Mouse (Mus musculus): ENCODE measurements around the gene Rnasel. TPM values are rescaled to one million over a fixed set of nuclear protein-coding genes. Genes with fewer than 3 reads are reported as not detected.

Gene Rnasel
- polyA plus RNA-seq, 2 experiments = 10.0 to 23.5 TPM

GRCm38 (mm10) chr1:153723426-153723825 lies 25.8 kb upstream of the Rnasel start:
- ATAC-seq (ENCODE audit: low FRiP score, low read depth) (no peak), DNase-seq (ENCODE audit: low spot score) (no peak)
- no peak overlapping the region for H3K4me2 ChIP-seq (replicated peaks; ENCODE audit: low read depth, low read length, severe bottlenecking)
- H3K9ac ChIP-seq (ENCODE audit: low read depth, low read length, severe bottlenecking) = no peak overlapping the region
- no peak overlapping the region for H3K27ac ChIP-seq (replicated peaks; ENCODE audit: low read depth, low read length)
- H3K27me3 ChIP-seq (ENCODE audit: control insufficient read depth, insufficient read depth, low read length) = no peaks in the 10 kb centered on the region
- WGBS = 79% methylated on average over 9 of the region's 9 CpGs
- H3K36me3 ChIP-seq (ENCODE audit: control insufficient read depth, insufficient read depth, low read length) = no peaks in the 10 kb centered on the region
- H3K4me3 ChIP-seq (replicated peaks; ENCODE audit: low read length) = no peak overlapping the region
- H3K9me3 ChIP-seq (ENCODE audit: control insufficient read depth, low read length) = no peaks in the 10 kb centered on the region
- TF ChIP-seq POLR2A (IDR thresholded peaks at IDR 0.05; ENCODE audit: borderline replicate concordance, extremely low read depth, insufficient read depth, insufficient read length) = no peak
- no peaks in the 10 kb centered on the region for H3K4me1 ChIP-seq (ENCODE audit: control insufficient read depth, insufficient read depth, low read length)

GRCm38 (mm10) chr1:153726636-153727035 lies 22.6 kb upstream of the Rnasel start:
- ATAC-seq (ENCODE audit: low FRiP score, low read depth) (no peak), DNase-seq (ENCODE audit: low spot score) (no peak)
- Histone ChIP-seq H3K27me3 (ENCODE audit: control insufficient read depth, insufficient read depth, low read length) (no peaks in the 10 kb centered on the region), H3K9me3 (ENCODE audit: control insufficient read depth, low read length) (no peaks in the 10 kb centered on the region), H3K36me3 (ENCODE audit: control insufficient read depth, insufficient read depth, low read length) (no peaks in the 10 kb centered on the region), H3K4me1 (ENCODE audit: control insufficient read depth, insufficient read depth, low read length) (no peaks in the 10 kb centered on the region), H3K27ac (replicated peaks; ENCODE audit: low read depth, low read length) (no peak overlapping the region), H3K4me3 (replicated peaks; ENCODE audit: low read length) (no peak overlapping the region), H3K9ac (ENCODE audit: low read depth, low read length, severe bottlenecking) (no peak overlapping the region), H3K4me2 (replicated peaks; ENCODE audit: low read depth, low read length, severe bottlenecking) (no peak overlapping the region)
- TF ChIP-seq POLR2A (IDR thresholded peaks at IDR 0.05; ENCODE audit: borderline replicate concordance, extremely low read depth, insufficient read depth, insufficient read length) = no peak
- WGBS = 81% methylated on average over 16 of the region's 16 CpGs

GRCm38 (mm10) chr1:153729806-153730205 lies 19.4 kb upstream of the Rnasel start:
- DNase-seq (ENCODE audit: low spot score) (no peak), ATAC-seq (ENCODE audit: low FRiP score, low read depth) (no peak)
- Histone ChIP-seq H3K27ac (replicated peaks; ENCODE audit: low read depth, low read length) (no peak overlapping the region), H3K27me3 (ENCODE audit: control insufficient read depth, insufficient read depth, low read length) (no peaks in the 10 kb centered on the region), H3K4me1 (ENCODE audit: control insufficient read depth, insufficient read depth, low read length) (peaks cover 15% of the 10 kb centered on the region), H3K9ac (ENCODE audit: low read depth, low read length, severe bottlenecking) (no peak overlapping the region), H3K4me3 (replicated peaks; ENCODE audit: low read length) (no peak overlapping the region), H3K4me2 (replicated peaks; ENCODE audit: low read depth, low read length, severe bottlenecking) (no peak overlapping the region), H3K9me3 (ENCODE audit: control insufficient read depth, low read length) (no peaks in the 10 kb centered on the region), H3K36me3 (ENCODE audit: control insufficient read depth, insufficient read depth, low read length) (no peaks in the 10 kb centered on the region)
- no peak for TF ChIP-seq POLR2A (IDR thresholded peaks at IDR 0.05; ENCODE audit: borderline replicate concordance, extremely low read depth, insufficient read depth, insufficient read length)
- WGBS = 44% methylated on average over 2 of the region's 2 CpGs

GRCm38 (mm10) chr1:153730671-153731070 lies 18.6 kb upstream of the Rnasel start:
- no peak overlapping the region for H3K27ac ChIP-seq (replicated peaks; ENCODE audit: low read depth, low read length)
- no peaks in the 10 kb centered on the region for H3K27me3 ChIP-seq (ENCODE audit: control insufficient read depth, insufficient read depth, low read length)
- 64% methylated on average over 3 of the region's 3 CpGs for WGBS
- H3K9me3 ChIP-seq (ENCODE audit: control insufficient read depth, low read length) = no peaks in the 10 kb centered on the region
- H3K4me3 ChIP-seq (replicated peaks; ENCODE audit: low read length) = no peak overlapping the region
- TF ChIP-seq POLR2A (IDR thresholded peaks at IDR 0.05; ENCODE audit: borderline replicate concordance, extremely low read depth, insufficient read depth, insufficient read length) = no peak
- DNase-seq (ENCODE audit: low spot score) = no peak
- no peak overlapping the region for H3K4me2 ChIP-seq (replicated peaks; ENCODE audit: low read depth, low read length, severe bottlenecking)
- ATAC-seq (ENCODE audit: low FRiP score, low read depth) = no peak
- H3K9ac ChIP-seq (ENCODE audit: low read depth, low read length, severe bottlenecking) = no peak overlapping the region
- peaks cover 15% of the 10 kb centered on the region for H3K4me1 ChIP-seq (ENCODE audit: control insufficient read depth, insufficient read depth, low read length)
- H3K36me3 ChIP-seq (ENCODE audit: control insufficient read depth, insufficient read depth, low read length) = no peaks in the 10 kb centered on the region

GRCm38 (mm10) chr1:153733181-153733580 lies 16.0 kb upstream of the Rnasel start:
- WGBS = 14% methylated on average over 9 of the region's 9 CpGs
- no peak for TF ChIP-seq POLR2A (IDR thresholded peaks at IDR 0.05; ENCODE audit: borderline replicate concordance, extremely low read depth, insufficient read depth, insufficient read length)
- Histone ChIP-seq H3K9me3 (ENCODE audit: control insufficient read depth, low read length) (no peaks in the 10 kb centered on the region), H3K4me2 (replicated peaks; ENCODE audit: low read depth, low read length, severe bottlenecking) (no peak overlapping the region), H3K36me3 (ENCODE audit: control insufficient read depth, insufficient read depth, low read length) (no peaks in the 10 kb centered on the region), H3K4me3 (replicated peaks; ENCODE audit: low read length) (no peak overlapping the region), H3K27me3 (ENCODE audit: control insufficient read depth, insufficient read depth, low read length) (no peaks in the 10 kb centered on the region), H3K27ac (replicated peaks; ENCODE audit: low read depth, low read length) (no peak overlapping the region), H3K4me1 (ENCODE audit: control insufficient read depth, insufficient read depth, low read length) (peaks cover 36% of the 10 kb centered on the region), H3K9ac (ENCODE audit: low read depth, low read length, severe bottlenecking) (no peak overlapping the region)
- ATAC-seq (ENCODE audit: low FRiP score, low read depth) (peak; percentile 76), DNase-seq (ENCODE audit: low spot score) (no peak)

GRCm38 (mm10) chr1:153734866-153735265 lies 14.4 kb upstream of the Rnasel start:
- no peak for TF ChIP-seq POLR2A (IDR thresholded peaks at IDR 0.05; ENCODE audit: borderline replicate concordance, extremely low read depth, insufficient read depth, insufficient read length)
- H3K9ac ChIP-seq (ENCODE audit: low read depth, low read length, severe bottlenecking) = no peak overlapping the region
- 76% methylated on average over 4 of the region's 4 CpGs for WGBS
- H3K36me3 ChIP-seq (ENCODE audit: control insufficient read depth, insufficient read depth, low read length) = no peaks in the 10 kb centered on the region
- H3K4me3 ChIP-seq (replicated peaks; ENCODE audit: low read length) = no peak overlapping the region
- H3K9me3 ChIP-seq (ENCODE audit: control insufficient read depth, low read length) = no peaks in the 10 kb centered on the region
- 0 out of 2 replicates have a peak, but pooled peaks cover 8% of the 10 kb centered on the region for H3K27me3 ChIP-seq (ENCODE audit: control insufficient read depth, insufficient read depth, low read length)
- H3K4me1 ChIP-seq (ENCODE audit: control insufficient read depth, insufficient read depth, low read length) = peaks cover 42% of the 10 kb centered on the region
- no peak overlapping the region for H3K27ac ChIP-seq (replicated peaks; ENCODE audit: low read depth, low read length)
- DNase-seq (ENCODE audit: low spot score) (no peak), ATAC-seq (ENCODE audit: low FRiP score, low read depth) (no peak)
- H3K4me2 ChIP-seq (replicated peaks; ENCODE audit: low read depth, low read length, severe bottlenecking) = no peak overlapping the region
